Mouse (Mus musculus) heart, postnatal 36 days (tissue): ENCODE measurements around the gene Bcl11b. TPM values are rescaled to one million over a fixed set of nuclear protein-coding genes. Genes with fewer than 3 reads are reported as not detected.
A peak's percentile ranks its signal among the peaks of the same experiment; 100 is the strongest.

Source experiments
- DNase-seq, 2 experiments: peaks; one replicate each; pipeline ENCODE4 v3.0.0; 2021 to 2022
- intact Hi-C: fragments of 180-260 bp; cut with DNase I; formaldehyde crosslinking; loops from one replicate; pipeline ENCODE4 v1.15.1; 2025
- total RNA-seq, 2 experiments: library from RNA; stranded (reverse); gene quantifications; 2 replicates each; pipeline ENCODE4 v1.2.3; 2021

The Bcl11b gene
- total RNA-seq, 2 experiments from 2014 or later = 0.76 to 0.86 TPM

DNA sequence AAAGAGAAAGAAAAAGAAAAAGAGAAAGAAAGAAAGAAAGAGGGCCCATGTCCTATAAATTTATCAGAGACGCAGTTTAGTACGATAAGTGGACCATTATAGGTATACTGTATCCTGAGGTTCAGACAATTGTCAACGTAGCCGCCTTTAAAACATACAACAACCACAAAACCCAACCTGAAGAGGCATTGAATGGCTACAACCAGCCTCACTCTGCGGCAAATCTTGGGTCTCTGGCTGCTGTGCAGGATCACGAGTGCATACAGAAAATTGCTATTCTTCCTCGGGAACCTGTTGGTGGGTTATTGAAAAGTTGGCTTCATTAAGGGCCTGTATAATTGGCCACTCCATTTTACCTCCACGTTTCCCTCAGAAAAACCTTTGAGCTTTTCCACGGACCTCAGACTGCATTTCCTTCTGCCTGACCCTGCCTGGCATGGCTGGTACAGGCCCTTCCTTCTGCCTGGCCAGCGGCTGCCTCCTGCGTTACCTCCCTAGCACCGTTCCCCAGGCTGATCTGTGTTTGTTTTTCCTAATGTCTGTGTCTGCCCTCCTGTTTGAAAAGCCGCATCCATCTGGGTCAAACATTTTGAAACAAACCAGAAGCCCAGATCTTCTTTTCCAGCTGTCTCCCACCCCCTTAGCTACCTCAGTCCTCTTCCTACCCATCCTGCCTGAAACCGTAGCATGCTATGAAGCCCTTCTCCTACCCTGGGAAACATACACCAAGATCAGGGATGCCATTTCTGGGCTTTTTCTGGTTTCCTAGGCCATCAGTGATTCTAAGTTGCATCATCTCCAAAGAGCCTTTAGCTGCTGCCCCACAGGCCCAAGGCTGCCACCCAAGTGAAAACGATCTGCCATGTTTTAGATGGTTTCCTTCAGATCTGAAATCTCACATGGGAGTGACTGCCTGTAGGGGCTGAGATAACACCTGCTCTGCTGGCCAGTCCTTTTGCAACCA, 3.4 kb downstream of the Bcl11b start:
- intact Hi-C loops = loop anchor here (10.0 kb wide), 2 partner anchors 535 to 715 kb away; no protein-coding TSS in a partner anchor
- DNase-seq = no peak

DNA sequence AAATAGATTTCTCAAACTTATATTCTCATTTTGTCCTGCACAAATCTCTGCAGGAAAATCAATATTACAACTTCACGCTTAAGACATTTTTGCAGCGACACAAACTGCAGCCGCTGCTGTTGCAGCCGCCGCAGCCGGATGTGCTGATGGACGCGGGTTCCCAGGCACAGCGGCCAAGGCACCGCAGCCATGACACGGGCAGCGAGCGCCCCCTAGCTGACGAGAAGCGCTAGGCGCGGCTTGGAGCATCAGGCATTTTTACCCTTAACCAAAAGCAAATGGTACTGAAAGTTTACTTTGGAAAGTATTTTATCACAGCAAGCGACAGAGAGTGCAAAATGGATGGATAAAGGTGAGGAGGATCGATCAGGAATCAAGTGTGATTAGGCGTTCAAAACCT, 4.7 kb downstream of the Bcl11b start:
- DNase-seq = peak; percentile 72 to 78
- intact Hi-C loops = loop anchor here (1.0 to 10.0 kb wide), 3 partner anchors 534 to 912 kb away; no protein-coding TSS in a partner anchor

DNA sequence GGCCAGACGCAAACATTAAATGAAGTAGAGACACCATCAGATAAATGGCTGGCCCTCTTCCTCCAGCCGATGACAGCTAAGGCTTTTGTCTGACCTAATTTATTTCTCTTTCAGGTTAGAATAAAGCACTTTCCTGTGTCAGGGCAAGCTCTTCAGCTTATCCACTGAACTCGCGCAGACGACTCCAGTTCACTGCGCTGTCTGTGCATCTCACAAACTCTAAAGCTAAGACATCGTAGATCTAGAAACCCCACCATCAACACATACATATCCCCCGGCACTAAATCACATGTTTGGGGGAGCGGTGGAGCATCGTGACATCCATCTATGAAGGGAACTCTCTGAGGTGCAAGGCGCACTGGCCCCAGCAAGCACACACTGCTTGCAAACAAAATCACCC, 5.5 kb downstream of the Bcl11b start:
- no peak for DNase-seq
- intact Hi-C loops = loop anchor here (1.0 to 10.0 kb wide), 3 partner anchors 533 to 912 kb away; no protein-coding TSS in a partner anchor

DNA sequence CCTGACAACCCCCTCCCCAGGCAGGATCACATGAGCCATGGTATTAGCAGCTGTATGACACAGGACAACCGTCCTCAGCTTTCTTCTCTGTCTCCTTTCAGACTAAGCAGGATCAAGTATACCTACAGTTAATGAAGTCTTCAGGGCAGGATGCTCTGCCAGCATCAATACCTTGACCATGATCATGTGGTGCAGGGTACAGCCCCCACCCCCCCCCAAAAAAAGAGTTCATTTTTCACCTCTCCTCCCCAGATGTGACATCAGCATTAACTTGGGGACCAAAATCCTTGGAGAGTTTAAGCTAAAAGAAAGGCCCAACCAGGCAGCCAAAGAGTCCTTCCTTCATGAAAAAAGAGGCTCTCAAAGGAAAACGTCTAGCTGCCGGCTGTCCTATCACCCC, 6.2 kb downstream of the Bcl11b start:
- intact Hi-C loops = loop anchor here (10.0 kb wide), 2 partner anchors 532 to 712 kb away; no protein-coding TSS in a partner anchor
- no peak for DNase-seq

DNA sequence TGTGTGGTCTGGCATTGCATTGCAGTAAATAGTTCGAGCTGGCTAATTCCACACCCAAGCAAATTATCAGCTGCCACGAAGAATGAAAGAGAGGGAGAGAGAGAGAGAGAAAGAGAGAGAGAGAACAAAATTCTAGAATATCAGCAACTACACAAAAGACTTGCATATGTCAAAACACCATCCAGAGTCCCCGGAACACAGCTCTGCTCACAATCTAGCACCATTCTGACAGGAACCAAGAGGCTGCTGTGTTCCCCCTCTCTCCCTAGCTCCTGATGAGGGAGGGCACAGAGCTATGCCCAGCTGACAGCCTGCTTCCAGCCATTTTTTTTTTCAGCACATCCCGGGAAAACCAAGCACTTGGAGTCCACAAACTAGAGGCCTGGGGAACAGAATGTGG, 6.6 kb downstream of the Bcl11b start:
- intact Hi-C loops = loop anchor here (10.0 kb wide), 2 partner anchors 532 to 712 kb away; no protein-coding TSS in a partner anchor
- no peak for DNase-seq

DNA sequence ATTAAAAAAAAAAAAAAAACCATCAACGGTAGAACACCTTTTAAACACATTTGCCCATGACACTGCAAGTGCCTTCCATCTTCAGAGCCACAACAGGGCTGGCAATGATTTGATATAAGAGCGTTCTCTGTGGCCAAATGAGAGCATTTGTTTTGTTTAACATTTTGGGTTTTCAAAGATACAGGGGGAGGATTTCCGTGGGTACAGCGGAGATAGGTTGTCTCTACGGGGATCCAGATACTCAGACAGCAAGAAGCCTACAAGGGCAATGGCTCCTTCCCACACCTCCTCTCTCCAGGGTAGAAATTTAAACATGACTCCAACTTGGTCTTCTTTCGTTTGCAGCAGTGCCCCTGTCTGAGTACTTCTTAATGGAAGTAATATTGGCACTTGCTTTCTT, 7.2 kb downstream of the Bcl11b start:
- intact Hi-C loops = loop anchor here (10.0 kb wide), 2 partner anchors 531 to 711 kb away; no protein-coding TSS in a partner anchor
- DNase-seq = no peak

DNA sequence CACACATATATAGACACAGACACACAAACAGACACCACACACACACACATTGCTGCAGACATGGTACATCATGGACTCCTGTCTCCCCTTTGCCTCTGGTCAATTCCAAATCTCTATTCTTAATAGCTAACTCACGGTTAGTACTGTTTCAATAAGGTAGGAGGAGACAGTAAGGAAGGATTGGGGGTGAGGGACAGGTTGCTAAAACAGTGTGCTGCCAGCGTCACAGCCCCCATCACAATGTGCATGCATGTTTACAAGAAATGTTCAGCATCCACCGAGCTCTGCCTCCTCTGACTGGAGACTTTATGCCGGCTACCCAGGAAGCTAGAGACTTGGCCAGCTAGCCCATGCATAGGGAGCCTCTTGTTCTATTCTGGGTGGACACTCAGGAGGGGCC, 9.0 kb downstream of the Bcl11b start:
- intact Hi-C loops = loop anchor here (10.0 kb wide), 2 partner anchors 530 to 710 kb away; no protein-coding TSS in a partner anchor
- DNase-seq = no peak

DNA sequence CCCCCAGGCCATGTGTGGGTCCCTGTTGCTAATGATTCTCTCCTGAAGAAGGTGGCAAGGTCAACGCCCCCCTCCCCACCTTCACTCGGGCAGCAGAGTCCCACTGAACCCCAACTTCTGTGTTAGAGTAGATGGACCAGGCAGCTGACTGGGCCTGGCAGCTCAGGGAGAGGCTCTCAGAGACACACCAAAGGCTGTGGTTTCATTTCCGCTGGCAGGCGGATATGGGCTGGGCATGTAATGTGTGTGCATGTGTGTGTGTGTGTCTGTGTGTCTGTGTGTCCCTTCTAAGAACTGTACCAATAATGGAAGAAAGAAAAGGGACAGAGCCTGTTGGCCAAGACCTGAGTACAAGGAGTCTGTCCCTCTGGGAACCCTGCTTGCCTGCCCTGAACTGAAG, 10.4 kb downstream of the Bcl11b start:
- intact Hi-C loops = loop anchor here (10.0 kb wide), 2 partner anchors 528 to 708 kb away; no protein-coding TSS in a partner anchor
- no peak for DNase-seq

DNA sequence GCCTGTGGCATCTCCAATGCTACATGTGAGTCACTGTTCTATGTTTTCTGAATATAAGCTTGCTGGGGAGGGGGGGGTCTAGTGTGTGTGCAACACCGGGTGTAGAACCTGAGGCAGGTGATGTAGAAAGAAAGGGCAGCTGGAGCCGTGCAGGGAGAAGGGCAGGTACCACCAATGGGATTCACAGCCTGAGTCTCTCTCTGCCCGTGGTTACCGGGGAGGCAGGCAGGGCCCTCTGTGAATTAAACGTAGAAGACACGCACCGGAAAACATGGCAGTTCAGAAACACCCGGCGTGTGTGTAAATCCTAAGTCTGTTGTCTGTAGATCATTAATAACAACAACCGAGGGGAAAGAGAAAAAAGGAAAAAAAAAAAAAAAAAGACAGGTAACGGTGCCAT, 12.2 kb downstream of the Bcl11b start:
- no peak for DNase-seq
- intact Hi-C loops = loop anchor here (10.0 kb wide), 2 partner anchors 526 to 706 kb away; no protein-coding TSS in a partner anchor

DNA sequence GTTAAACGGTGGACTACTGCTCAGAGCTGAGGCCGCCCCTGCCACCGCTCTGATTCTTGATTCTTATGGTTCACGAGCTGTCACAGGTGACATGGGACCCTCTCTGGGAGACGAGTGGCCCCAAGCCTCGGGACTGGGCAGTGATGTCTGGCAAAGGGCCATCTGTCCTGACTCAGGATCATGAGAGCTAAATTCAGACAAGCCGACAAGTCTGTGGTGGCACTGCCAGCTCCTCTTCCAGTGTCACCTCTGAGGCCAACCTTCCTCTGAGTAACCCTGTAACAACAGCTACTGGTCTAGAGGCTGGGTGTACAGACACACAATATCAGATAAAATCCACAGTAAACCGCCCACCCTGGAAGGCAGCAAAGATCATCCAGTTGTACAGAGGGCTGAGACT, 20.2 kb downstream of the Bcl11b start:
- intact Hi-C loops = no loop called here
- peak; percentile 35 to 43 for DNase-seq

DNA sequence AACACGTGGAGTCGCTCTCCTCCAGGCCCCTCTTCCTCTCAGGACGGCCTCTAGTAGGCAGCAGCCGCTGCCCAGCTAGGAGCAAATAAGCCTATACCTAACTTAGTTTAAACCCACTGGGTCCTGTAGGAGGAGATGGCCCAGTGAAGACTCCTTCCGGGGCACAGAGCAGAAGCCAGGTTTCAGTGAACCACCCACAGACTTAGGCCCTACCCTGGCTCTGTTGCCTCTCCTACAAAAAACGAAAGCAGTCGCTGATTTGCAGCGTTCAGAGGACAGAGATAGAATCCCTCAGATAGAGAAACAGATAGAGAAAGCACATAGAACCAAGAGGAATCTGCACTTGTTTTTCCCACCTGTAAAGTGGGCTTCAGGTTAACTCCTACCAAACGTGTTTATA, 21.1 kb downstream of the Bcl11b start:
- intact Hi-C loops = no loop called here
- DNase-seq = no peak

DNA sequence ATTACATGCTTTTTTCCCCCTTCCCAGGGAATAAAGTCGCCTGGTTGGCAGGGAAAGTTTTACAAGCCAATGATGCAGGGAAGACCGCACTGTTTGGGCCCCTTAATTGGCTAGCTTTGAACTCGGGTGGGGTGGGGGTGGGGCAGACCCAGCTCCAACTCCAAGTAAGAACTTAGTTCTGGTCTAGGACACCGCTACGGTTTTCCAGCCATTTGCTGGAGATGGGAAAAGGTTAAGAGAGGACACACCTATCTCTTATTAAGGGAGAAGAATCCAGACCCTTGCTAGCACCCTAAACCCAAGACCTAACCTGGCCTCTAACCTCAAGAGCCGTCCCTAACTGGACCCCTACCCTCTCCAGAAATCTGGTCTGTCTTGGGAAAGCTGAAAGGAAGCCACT, 22.2 kb downstream of the Bcl11b start:
- intact Hi-C loops = no loop called here
- DNase-seq = no peak

DNA sequence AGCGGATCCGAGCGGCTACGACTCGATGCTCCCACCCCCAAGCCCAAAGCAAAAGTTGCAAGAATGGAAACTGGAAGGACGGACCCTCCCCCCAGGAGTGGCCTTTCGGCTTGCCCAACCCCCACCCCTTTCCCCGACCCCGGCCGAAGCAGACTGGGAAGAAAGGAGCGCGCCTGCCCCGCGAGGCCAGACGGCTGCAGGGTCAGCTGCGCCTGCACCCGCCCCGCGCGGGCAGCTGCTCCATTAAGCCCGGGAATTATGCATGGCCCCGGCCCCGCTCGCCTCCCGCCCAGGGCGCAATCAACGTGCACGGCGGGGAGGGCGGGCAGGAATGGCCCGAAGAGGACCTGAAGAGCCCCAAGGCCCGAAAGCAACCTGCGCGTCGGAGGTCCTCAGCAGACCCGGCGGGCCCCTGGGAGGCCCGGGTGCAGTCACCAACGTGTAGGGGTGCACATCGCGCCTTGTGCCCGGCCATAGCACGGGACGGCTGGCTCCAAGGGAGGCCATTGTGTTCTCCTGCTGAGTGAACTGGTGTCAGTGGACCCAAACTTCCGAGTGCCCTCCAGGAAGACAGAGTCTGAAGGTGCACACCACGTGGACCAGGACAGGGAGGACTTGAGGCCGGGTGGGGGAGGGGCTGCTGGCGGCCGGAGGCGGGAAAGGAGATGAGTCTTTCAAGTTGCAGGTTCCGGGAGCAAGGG, 23.0 kb downstream of the Bcl11b start:
- no peak for DNase-seq
- intact Hi-C loops = no loop called here

DNA sequence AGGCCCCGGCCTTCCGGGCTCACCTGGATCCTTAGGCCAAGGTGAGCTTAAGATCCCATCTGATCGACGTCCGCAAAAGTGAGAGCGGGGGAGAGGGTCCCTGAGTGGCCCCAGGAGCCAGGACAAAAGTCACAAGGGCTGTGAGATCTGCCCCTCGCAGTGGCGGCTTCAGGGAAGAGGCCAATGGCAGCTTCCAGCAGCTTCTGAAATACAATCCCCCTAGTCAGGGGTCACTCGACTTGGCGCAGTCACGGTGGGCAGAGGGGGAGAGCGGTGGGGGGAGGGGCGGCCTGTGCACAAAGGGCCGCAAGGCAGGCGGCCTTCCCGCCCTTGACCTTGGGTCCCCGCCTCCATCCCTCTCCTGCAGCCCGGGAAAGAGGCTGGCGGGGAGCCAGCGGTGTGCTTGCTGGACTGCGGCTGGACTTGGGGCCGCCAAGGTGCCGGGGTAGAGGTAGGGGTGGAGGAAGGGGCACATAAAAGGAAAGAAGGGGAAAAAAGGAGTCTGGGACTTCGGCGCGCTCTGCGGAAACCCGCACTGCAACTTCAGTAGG, 23.6 kb downstream of the Bcl11b start:
- intact Hi-C loops = no loop called here
- peak; percentile 26 to 36 for DNase-seq

DNA sequence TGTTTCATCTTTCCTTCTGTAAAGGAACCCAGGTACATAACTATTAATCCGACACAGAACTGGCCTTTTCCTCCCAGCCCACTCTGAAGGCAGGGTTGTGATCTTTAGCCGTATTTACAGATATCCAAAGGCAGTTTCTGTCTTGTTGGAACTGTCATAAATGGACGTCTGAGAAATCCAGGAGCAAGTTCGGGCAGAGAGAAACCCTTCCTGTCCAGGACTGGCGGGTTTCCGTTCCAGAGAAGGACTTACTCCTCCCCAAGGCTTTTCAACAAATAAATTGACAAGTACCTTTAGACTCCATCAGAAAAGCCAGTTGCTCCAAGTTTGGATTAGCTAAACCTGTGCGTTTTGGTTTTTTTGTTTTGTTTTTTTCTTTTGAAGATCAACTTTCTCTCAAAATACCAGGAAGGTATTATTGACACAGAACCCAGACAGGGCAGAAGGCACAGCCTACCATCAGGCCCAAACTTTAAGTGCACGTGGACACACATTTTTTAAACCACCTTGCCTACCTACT, 24.6 kb downstream of the Bcl11b start:
- intact Hi-C loops = no loop called here
- DNase-seq = no peak

DNA sequence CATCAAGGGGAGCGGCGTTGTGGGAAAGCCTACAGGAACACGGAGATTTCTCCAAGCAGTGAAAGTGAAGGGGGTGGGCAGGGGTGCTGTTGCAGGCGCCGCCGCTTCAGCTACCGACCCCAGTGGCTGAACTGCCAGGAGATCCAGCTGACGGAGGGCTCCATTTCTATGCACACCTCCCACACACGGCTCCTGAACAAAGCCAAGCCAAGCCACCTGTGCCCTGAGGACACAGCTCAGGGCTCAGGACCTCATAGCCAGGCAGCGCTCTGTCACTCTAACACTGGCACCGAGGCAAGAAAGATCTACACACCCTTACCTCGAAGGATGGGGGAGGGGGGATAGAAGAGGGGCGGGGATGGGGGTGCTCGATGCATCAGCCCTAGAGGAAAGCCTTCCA, 25.3 kb downstream of the Bcl11b start:
- intact Hi-C loops = no loop called here

DNA sequence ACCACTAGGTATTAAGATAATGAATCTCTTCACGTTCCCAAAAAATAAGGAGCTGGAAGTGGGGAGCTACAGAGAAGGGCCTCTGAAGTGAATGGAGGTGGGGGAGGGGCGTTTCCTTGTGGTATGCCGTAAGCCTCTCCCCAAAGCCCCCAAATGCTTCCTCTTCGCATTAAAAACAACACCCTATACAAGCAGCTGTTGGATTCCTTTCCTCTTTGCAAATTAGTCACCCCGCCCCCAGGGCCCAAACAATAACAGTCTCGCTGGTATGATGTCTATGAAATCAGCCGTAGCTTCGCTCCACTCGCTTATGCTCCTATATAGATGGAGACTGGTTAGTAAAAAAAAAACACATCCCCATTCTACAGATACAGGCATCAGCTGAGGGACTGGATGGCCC, 25.9 kb downstream of the Bcl11b start:
- intact Hi-C loops = no loop called here

More for the DNA sequence above, 25.3 kb downstream of the Bcl11b start:
- DNase-seq = no peak

DNA sequence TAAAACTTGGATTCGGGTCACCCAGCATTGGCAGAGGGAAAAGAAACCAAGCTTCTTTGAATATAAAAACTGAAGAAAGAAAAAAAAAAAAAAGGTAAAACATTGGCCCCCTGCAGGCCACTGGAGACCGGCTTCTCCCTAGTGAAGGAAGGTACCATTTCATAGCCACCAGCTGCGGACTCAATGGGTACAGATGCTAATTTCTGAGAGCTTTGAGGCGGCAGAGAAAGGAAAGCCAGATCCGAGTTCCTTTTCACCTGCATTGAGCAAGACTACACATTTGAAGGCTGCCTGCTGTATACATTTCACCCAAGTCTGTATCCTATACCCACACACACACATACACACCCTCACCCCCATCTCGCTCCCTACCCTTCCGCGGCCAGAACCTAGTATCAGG, 26.3 kb downstream of the Bcl11b start:
- intact Hi-C loops = no loop called here

More for the DNA sequence above, 25.9 kb downstream of the Bcl11b start:
- DNase-seq = no peak

DNA sequence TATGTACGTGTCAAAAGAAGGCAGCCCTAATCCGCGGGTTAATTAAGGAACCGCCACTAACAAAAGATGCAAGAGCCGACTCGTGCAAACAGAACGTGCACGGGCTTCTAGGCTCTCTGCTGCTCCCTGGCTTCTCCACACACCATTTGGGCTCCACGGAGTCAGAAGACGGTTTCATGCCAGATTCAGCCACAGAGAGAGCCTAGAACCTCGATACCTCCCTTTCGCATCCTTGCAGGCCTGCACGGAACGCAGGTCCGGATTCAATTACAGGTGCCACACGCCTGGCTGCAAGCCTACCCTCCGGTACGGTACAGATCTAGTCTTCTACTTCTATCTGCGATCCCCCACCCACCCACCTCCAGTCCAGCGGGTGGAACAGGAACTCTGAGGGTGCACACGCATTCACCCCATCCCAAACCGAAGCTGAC, 26.8 kb downstream of the Bcl11b start:
- intact Hi-C loops = no loop called here

More for the DNA sequence above, 26.3 kb downstream of the Bcl11b start:
- no peak for DNase-seq

DNA sequence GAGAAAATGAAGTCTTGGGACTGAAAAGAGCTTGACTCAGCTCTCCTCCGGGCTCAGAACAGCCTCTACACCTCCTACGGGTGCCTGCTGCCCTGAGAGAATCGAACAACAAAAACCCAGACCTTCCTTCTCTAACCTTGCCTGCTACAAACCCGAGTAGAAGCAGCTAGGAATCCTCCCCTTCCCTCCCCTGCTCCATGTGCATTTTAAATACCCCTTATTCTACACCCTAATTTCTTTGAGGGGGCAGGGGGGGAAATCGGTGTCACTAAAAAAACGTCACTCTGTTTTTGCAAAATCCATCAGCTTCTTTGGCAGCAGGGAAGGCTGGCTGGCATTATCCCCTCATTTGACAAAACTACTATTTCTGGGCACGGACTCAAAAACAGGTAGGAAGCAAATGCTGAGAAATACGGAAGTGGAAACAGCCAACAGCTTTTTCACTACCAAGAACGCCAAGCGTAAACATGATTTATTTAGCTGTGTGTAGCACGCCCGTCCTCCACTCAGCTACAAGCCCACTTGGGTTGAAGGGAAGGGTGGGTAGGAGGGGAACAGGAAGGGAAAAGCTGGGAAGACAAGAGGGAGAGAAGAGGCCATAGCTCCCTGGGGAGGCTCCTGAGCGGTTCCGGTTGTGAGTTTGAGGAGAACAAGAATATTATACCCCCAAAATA, 27.4 kb downstream of the Bcl11b start:
- intact Hi-C loops = no loop called here
- DNase-seq = no peak

More for the DNA sequence above, 26.8 kb downstream of the Bcl11b start:
- DNase-seq = no peak
